Mouse (Mus musculus): ENCODE data around the gene Anks4b.

Gene Anks4b

GRCm38 (mm10) chr7:120188946-120189345, 15.3 kb downstream of the Anks4b start:
- no peak for DNase-seq (ENCODE audit: inconsistent ontology term)

- peak; percentile 57 for DNase-seq (ENCODE audit: inconsistent ontology term)
Measured at GRCm38 (mm10) chr7:120189369-120190149, 15.9 kb downstream of the Anks4b start.

GRCm38 (mm10) chr7:120190150-120190665, 16.6 kb downstream of the Anks4b start:
- peak; percentile 61 for DNase-seq (ENCODE audit: inconsistent ontology term)

GRCm38 (mm10) chr7:120192207-120192606, 18.5 kb downstream of the Anks4b start:
- DNase-seq (ENCODE audit: inconsistent ontology term): peak; percentile 18

GRCm38 (mm10) chr7:120192816-120193215, 19.2 kb downstream of the Anks4b start:
- DNase-seq (ENCODE audit: inconsistent ontology term): no peak

GRCm38 (mm10) chr7:120195207-120195606, 21.5 kb downstream of the Anks4b start:
- DNase-seq (ENCODE audit: inconsistent ontology term): peak; percentile 26

GRCm38 (mm10) chr7:120201231-120201744, 27.6 kb downstream of the Anks4b start:
- peak; percentile 79 for DNase-seq (ENCODE audit: inconsistent ontology term)

GRCm38 (mm10) chr7:120201771-120202170, 28.1 kb downstream of the Anks4b start, which contains the start of gene Crym:
Gene Crym, minus strand, starts transcription at chr7:120202111.
- peak; percentile 89 for DNase-seq (ENCODE audit: inconsistent ontology term)

- peak; percentile 91 for DNase-seq (ENCODE audit: inconsistent ontology term)
Measured at GRCm38 (mm10) chr7:120203789-120204188, 30.1 kb downstream of the Anks4b start, which contains the start of gene Abca14. Gene Abca14, plus strand, starts transcription at chr7:120203961.

- DNase-seq (ENCODE audit: inconsistent ontology term): peak; percentile 65
Measured at GRCm38 (mm10) chr7:120205989-120206388, 32.3 kb downstream of the Anks4b start.

GRCm38 (mm10) chr7:120228541-120228940, 54.9 kb downstream of the Anks4b start:
- DNase-seq (ENCODE audit: inconsistent ontology term): no peak

All from Muller cell, postnatal 12 days (primary cell).